Mouse (Mus musculus) G1E (cell line): ENCODE data around the gene Il17rc.

Experiments used
- CTCF ChIP-seq: IDR thresholded peaks from 2 replicates; pipeline ENCODE4 v1.5.1; 2012; ENCODE audit warnings: low read depth, low read length, inconsistent platforms, mixed read lengths
- POLR2AphosphoS5 ChIP-seq: IDR thresholded peaks from 2 replicates; pipeline ENCODE4 v1.6.1; 2012; ENCODE audit warnings: low read depth, low read length, inconsistent platforms; ENCODE audit not compliant: insufficient replicate concordance
- TAL1 ChIP-seq: conservative IDR thresholded peaks from 2 replicates; pipeline ENCODE4 v1.6.1; 2012; ENCODE audit warnings: low read depth, low read length, inconsistent platforms, mixed read lengths

GRCm38 (mm10) chr6:113473246-113473645 lies 2.0 kb downstream of the Il17rc start:
- no peak for TF ChIP-seq CTCF
- no peak for TF ChIP-seq TAL1
- TF ChIP-seq POLR2AphosphoS5 = no peak
